Comparison of ENCODE assay signal across 10 mouse cellular contexts in genomic region chr14:55338010-55338409, GRCm38 (mm10).
DNase-seq lines count a peak whose midpoint lies in the region; ATAC-seq and TF ChIP-seq lines count a peak whose summit lies in the region.
"Had no signal": no experiment of that assay in that cellular context is flagged by ENCODE, and none has a peak within 500 bp of the region (broad histone marks: within the 10 kb centered on the region; RNA-seq: fewer than 3 reads in every experiment).

No protein-coding gene starts in this region.

- no peak for TF ChIP-seq POLR2A in heart, adult 2 months (IDR thresholded peaks at IDR 0.05; ENCODE audit: insufficient read depth, low read depth, low read length)

- 58% methylated on average over 9 of the region's 9 CpGs for WGBS in heart, adult 2 months
- WGBS in midbrain, embryonic 16.5 days, result 78% methylated on average over 9 of the region's 9 CpGs
- 84% methylated on average over 9 of the region's 9 CpGs for WGBS in midbrain, embryonic 14.5 days
- WGBS in embryonic facial prominence, embryonic 14.5 days, result 76% methylated on average over 9 of the region's 9 CpGs

- H3K9me3 ChIP-seq in midbrain, embryonic 16.5 days (replicated peaks; ENCODE audit: control insufficient read depth, low read length, poor library complexity, severe bottlenecking), result no peaks in the 10 kb centered on the region
- no peaks in the 10 kb centered on the region for H3K9me3 ChIP-seq in midbrain, embryonic 14.5 days (ENCODE audit: control insufficient read depth, low read length)
- H3K9me3 ChIP-seq in embryonic facial prominence, embryonic 14.5 days (ENCODE audit: control insufficient read depth, low read length), result no peaks in the 10 kb centered on the region
- H3K9me3 ChIP-seq: kidney, embryonic 15.5 days had no signal

- no peak overlapping the region for H3K4me3 ChIP-seq in heart, adult 2 months
- H3K4me3 ChIP-seq in midbrain, embryonic 16.5 days (ENCODE audit: low read depth, low read length), result no peak overlapping the region
- no peak overlapping the region for H3K4me3 ChIP-seq in midbrain, embryonic 14.5 days (replicated peaks; ENCODE audit: low read depth, low read length)
- H3K4me3 ChIP-seq in embryonic facial prominence, embryonic 14.5 days (ENCODE audit: low read depth, low read length), result no peak overlapping the region
- H3K4me3 ChIP-seq: kidney, embryonic 15.5 days had no signal

- H3K36me3 ChIP-seq in heart, adult 2 months (ENCODE audit: control insufficient read depth, insufficient read depth, low read length), result no peaks in the 10 kb centered on the region
- no peaks in the 10 kb centered on the region for H3K36me3 ChIP-seq in midbrain, embryonic 16.5 days (ENCODE audit: control insufficient read depth, insufficient read depth, low read length)
- no peaks in the 10 kb centered on the region for H3K36me3 ChIP-seq in midbrain, embryonic 14.5 days (ENCODE audit: control insufficient read depth, insufficient read depth, low read length)
- no peaks in the 10 kb centered on the region for H3K36me3 ChIP-seq in embryonic facial prominence, embryonic 14.5 days (ENCODE audit: control insufficient read depth, insufficient read depth, low read length)
- H3K36me3 ChIP-seq: kidney, embryonic 15.5 days had no signal

- no peak for ATAC-seq in midbrain, embryonic 16.5 days
- no peak for ATAC-seq in midbrain, embryonic 14.5 days (ENCODE audit: low FRiP score, low TSS enrichment)
- 0 out of 2 replicates have a peak, but pooled peaks have one; percentile 26 for ATAC-seq in embryonic facial prominence, embryonic 14.5 days (ENCODE audit: low read depth)
- peak; percentile 75; the same call in 1 of the 2 replicates for ATAC-seq in neutrophil, adult 5-6 weeks (ENCODE audit: extremely low read depth, insufficient number of reproducible peaks, low FRiP score, poor library complexity, severe bottlenecking)

- intact Hi-C loops in heart, adult 2 months (cut with DNase I), result no loop called here
- intact Hi-C loops in heart, postnatal 14 days (cut with DNase I), result no loop called here
- intact Hi-C loops in left cerebral cortex, postnatal 36 days (cut with DNase I), result no loop called here

- TF ChIP-seq CTCF in heart, adult 2 months (IDR thresholded peaks at IDR 0.05), result no peak

- H3K4me2 ChIP-seq in midbrain, embryonic 16.5 days (ENCODE audit: low read length), result no peak overlapping the region
- H3K4me2 ChIP-seq in midbrain, embryonic 14.5 days (ENCODE audit: low read length), result no peak overlapping the region
- no peak overlapping the region for H3K4me2 ChIP-seq in embryonic facial prominence, embryonic 14.5 days (ENCODE audit: low read depth, low read length)
- H3K4me2 ChIP-seq: kidney, embryonic 15.5 days had no signal

- H3K79me2 ChIP-seq in heart, adult 2 months (replicated peaks; ENCODE audit: control insufficient read depth, insufficient read depth, low read length), result no peaks in the 10 kb centered on the region

- no peaks in the 10 kb centered on the region for H3K27me3 ChIP-seq in heart, adult 2 months (ENCODE audit: control insufficient read depth, insufficient read depth, low read length)
- H3K27me3 ChIP-seq in midbrain, embryonic 16.5 days (ENCODE audit: control insufficient read depth, insufficient read depth, low read depth, low read length), result no peaks in the 10 kb centered on the region
- no peaks in the 10 kb centered on the region for H3K27me3 ChIP-seq in midbrain, embryonic 14.5 days (ENCODE audit: control insufficient read depth, insufficient read depth, low read length)
- no peaks in the 10 kb centered on the region for H3K27me3 ChIP-seq in embryonic facial prominence, embryonic 14.5 days (replicated peaks; ENCODE audit: control insufficient read depth, insufficient read depth, low read length)
- H3K27me3 ChIP-seq: CH12.LX; kidney, embryonic 15.5 days had no signal

- peak overlapping the region; percentile 76 for H3K27ac ChIP-seq in heart, adult 2 months
- H3K27ac ChIP-seq in midbrain, embryonic 16.5 days (ENCODE audit: low read length), result peak overlapping the region; percentile 47; the same call in 1 of the 2 replicates
- H3K27ac ChIP-seq in midbrain, embryonic 14.5 days (replicated peaks; ENCODE audit: low read depth, low read length), result no peak overlapping the region
- peak overlapping the region; percentile 61; the same call in 1 of the 2 replicates for H3K27ac ChIP-seq in embryonic facial prominence, embryonic 14.5 days (replicated peaks; ENCODE audit: low read depth, low read length)
- H3K27ac ChIP-seq: kidney, embryonic 15.5 days had no signal

- no peak for TF ChIP-seq EP300 in heart, adult 2 months (IDR thresholded peaks at IDR 0.05; ENCODE audit: insufficient read depth, low read depth, low read length)

- no peak overlapping the region for H3K9ac ChIP-seq in heart, adult 2 months (ENCODE audit: low read depth, low read length)
- no peak overlapping the region for H3K9ac ChIP-seq in midbrain, embryonic 16.5 days (ENCODE audit: low read depth, low read length)
- H3K9ac ChIP-seq in midbrain, embryonic 14.5 days (replicated peaks; ENCODE audit: low read length), result no peak overlapping the region
- no peak overlapping the region for H3K9ac ChIP-seq in embryonic facial prominence, embryonic 14.5 days (ENCODE audit: low read depth, low read length)
- H3K9ac ChIP-seq: kidney, embryonic 15.5 days had no signal

- H3K4me1 ChIP-seq in heart, adult 2 months (ENCODE audit: control insufficient read depth, insufficient read depth, low read length), result peaks cover 4% of the 10 kb centered on the region
- peaks cover 9% of the 10 kb centered on the region for H3K4me1 ChIP-seq in midbrain, embryonic 16.5 days (ENCODE audit: control insufficient read depth, insufficient read depth, low read length)
- peaks cover 22% of the 10 kb centered on the region for H3K4me1 ChIP-seq in midbrain, embryonic 14.5 days (ENCODE audit: control insufficient read depth, insufficient read depth, low read length)
- no peaks in the 10 kb centered on the region for H3K4me1 ChIP-seq in embryonic facial prominence, embryonic 14.5 days (ENCODE audit: control insufficient read depth, insufficient read depth, low read length)
- H3K4me1 ChIP-seq: kidney, embryonic 15.5 days had no signal

- DNase-seq in heart, adult 2 months, result no peak
- no peak for DNase-seq in heart, postnatal 14 days
- no peak for DNase-seq in midbrain, embryonic 14.5 days
- peak; percentile 3 for DNase-seq in embryonic facial prominence, embryonic 14.5 days (ENCODE audit: low spot score)
- no peak for DNase-seq in thymus, postnatal 25 days
- no peak for DNase-seq in left cerebral cortex, postnatal 36 days (ENCODE audit: low spot score in 2 of 2)

Comparison
In these comparisons a context has a peak if more than half of its experiments do, and no peak if none do; other contexts are left out.
1. ATAC-seq: peak in embryonic facial prominence, embryonic 14.5 days (single experiment) and neutrophil, adult 5-6 weeks (single experiment); none in midbrain, embryonic 16.5 days (single experiment) and midbrain, embryonic 14.5 days (single experiment).